Mouse (Mus musculus): ENCODE results near the gene Il16. TPM values are rescaled to one million over a fixed set of nuclear protein-coding genes. Genes with fewer than 3 reads are reported as not detected.

Gene Il16
- total and polyA plus RNA-seq, 2 experiments from 2014 or later, result 1.2 to 3.1 TPM

- H3K9me3 ChIP-seq (ENCODE audit: low read length), result no peaks in the 10 kb centered on the region
- H3K27me3 ChIP-seq (ENCODE audit: insufficient read depth, low read length), result no peaks in the 10 kb centered on the region
- TF ChIP-seq CTCF (IDR thresholded peaks at IDR 0.05; ENCODE audit: low read depth), result no peak
- DNase-seq, result no peak
- H3K4me3 ChIP-seq (ENCODE audit: low read depth, low read length), result no peak overlapping the region
- no peak overlapping the region for H3K27ac ChIP-seq (ENCODE audit: low read depth, low read length)
- no peaks in the 10 kb centered on the region for H3K36me3 ChIP-seq (ENCODE audit: insufficient read depth)
- no peak for ATAC-seq
- WGBS, result 58% methylated on average over 3 of the region's 3 CpGs
- no peak overlapping the region for H3K4me2 ChIP-seq (ENCODE audit: low read depth)
- no peak overlapping the region for H3K9ac ChIP-seq
- no peaks in the 10 kb centered on the region for H3K4me1 ChIP-seq (ENCODE audit: insufficient read depth)
Observed at GRCm38 (mm10) chr7:83594056-83594455, 151.5 kb downstream of the Il16 start.

Other genes starting within 250 kb of the Il16 start
- gene Tmc3, start 160.8 kb downstream of the Il16 start, total RNA-seq (2014; rRNA removed), result 0.24 and 0.46 TPM in 2 replicates
- gene Tmc3, start 160.8 kb downstream of the Il16 start, polyA plus RNA-seq (2015; fragmentation: Nextera tagmentation; extraction: Ambion mirVana), result 0.08 TPM in 1 of 2 replicates, not detected in the other
- gene Stard5, start 113.8 kb downstream of the Il16 start, total RNA-seq (2014; rRNA removed), result 6.5 and 9.6 TPM in 2 replicates
- gene Stard5, start 113.8 kb downstream of the Il16 start, polyA plus RNA-seq (2015; fragmentation: Nextera tagmentation; extraction: Ambion mirVana), result 4.8 and 5.5 TPM in 2 replicates
- 2.3 and 2.7 TPM in 2 replicates for gene Cfap161, start 49.2 kb upstream of the Il16 start, total RNA-seq (2014; rRNA removed)
- 2.9 and 3.9 TPM in 2 replicates for gene Cfap161, start 49.2 kb upstream of the Il16 start, polyA plus RNA-seq (2015; fragmentation: Nextera tagmentation; extraction: Ambion mirVana)
- 35.3 and 38.0 TPM in 2 replicates for gene Tlnrd1, start 138.6 kb upstream of the Il16 start, total RNA-seq (2014; rRNA removed)
- gene Tlnrd1, start 138.6 kb upstream of the Il16 start, polyA plus RNA-seq (2015; fragmentation: Nextera tagmentation; extraction: Ambion mirVana), result 9.8 and 10.8 TPM in 2 replicates
- gene Mesd, start 138.7 kb upstream of the Il16 start, total RNA-seq (2014; rRNA removed), result 30.1 and 32.1 TPM in 2 replicates
- 63.9 and 76.9 TPM in 2 replicates for gene Mesd, start 138.7 kb upstream of the Il16 start, polyA plus RNA-seq (2015; fragmentation: Nextera tagmentation; extraction: Ambion mirVana)

Data from forebrain, postnatal 0 days (tissue).